Mouse (Mus musculus) embryonic facial prominence, embryonic 11.5 days (tissue): ENCODE measurements around the gene Nup93. TPM values are rescaled to one million over a fixed set of nuclear protein-coding genes. Genes with fewer than 3 reads are reported as not detected.

ENCODE experiments used
- ATAC-seq: fragments of 200-750 bp; cut with Nextera tagmentation; replicated peaks from 2 replicates; pipeline ENCODE4 v1.8.0; 2017; ENCODE audit warnings: low read depth; ENCODE audit not compliant: insufficient number of reproducible peaks, low FRiP score, low TSS enrichment
- DNase-seq: peaks from one replicate; pipeline ENCODE4 v3.0.0-alpha.2; 2015; ENCODE audit warnings: low spot score
- H3K27ac ChIP-seq: fragments of 300-500 bp; sonication (generic); replicated peaks from 2 replicates; pipeline ENCODE4 v1.5.1; 2014; ENCODE audit warnings: mild to moderate bottlenecking, low read depth, low read length, control low read depth
- H3K27me3 ChIP-seq: fragments of 300-500 bp; sonication (generic); 2 replicates; pipeline ENCODE4 v1.6.1; 2014; ENCODE audit warnings: mild to moderate bottlenecking, low read length, moderate library complexity, mixed read lengths; ENCODE audit not compliant: control insufficient read depth, insufficient read depth
- H3K36me3 ChIP-seq: fragments of 300-500 bp; sonication (generic); replicated peaks from 2 replicates; pipeline ENCODE4 v1.6.1; 2014; ENCODE audit warnings: low read depth, mild to moderate bottlenecking, low read length, moderate library complexity, mixed read lengths; ENCODE audit not compliant: control insufficient read depth, insufficient read depth
- H3K4me1 ChIP-seq: fragments of 300-500 bp; sonication (generic); 2 replicates; pipeline ENCODE4 v1.6.1; 2014; ENCODE audit warnings: low read length, mixed read lengths; ENCODE audit not compliant: control insufficient read depth, insufficient read depth
- H3K4me2 ChIP-seq: fragments of 300-500 bp; sonication (generic); 2 replicates; pipeline ENCODE4 v1.6.1; 2014; ENCODE audit warnings: low read depth, mild to moderate bottlenecking, control low read depth, low read length, moderate library complexity
- H3K4me3 ChIP-seq: fragments of 300-500 bp; sonication (generic); 2 replicates; pipeline ENCODE4 v1.5.1; 2014; ENCODE audit warnings: low read depth, low read length, control low read depth
- H3K9ac ChIP-seq: fragments of 300-500 bp; sonication (generic); replicated peaks from 2 replicates; pipeline ENCODE4 v1.6.1; 2014; ENCODE audit warnings: mild to moderate bottlenecking, control low read depth, low read length
- H3K9me3 ChIP-seq: fragments of 300-500 bp; sonication (generic); replicated peaks from 2 replicates; pipeline ENCODE4 v1.6.1; 2016; ENCODE audit warnings: mild to moderate bottlenecking, low read length, inconsistent platforms, mixed read lengths; ENCODE audit not compliant: control insufficient read depth
- WGBS: fragments of 180-500 bp; shearing (Covaris S2); extraction: QIAGEN DNeasy Blood & Tissue Kit; methylation state at CpG from one replicate; pipeline ENCODE4 v1.1.7; 2014; 5-methylcytosine and 5-hydroxymethylcytosine counted together
- polyA plus RNA-seq: library from polyadenylated mRNA; unstranded; fragments of >200 nt; fragmentation: Nextera tagmentation; extraction: Ambion mirVana; gene quantifications from 2 replicates; pipeline ENCODE4 v1.2.1, GENCODE M21; 2014

The Nup93 gene
- polyA plus RNA-seq, 1 experiment from 2014 or later = 132 TPM

GRCm38 (mm10) chr8:94266344-94267191 lies 52.2 kb downstream of the Nup93 start:
- Histone ChIP-seq H3K9ac (no peak overlapping the region), H3K36me3 (no peaks in the 10 kb centered on the region), H3K4me3 (no peak overlapping the region), H3K27ac (no peak overlapping the region), H3K4me2 (0 out of 2 replicates have a peak overlapping the region, but pooled peaks have one; percentile 6), H3K27me3 (no peaks in the 10 kb centered on the region), H3K9me3 (no peaks in the 10 kb centered on the region), H3K4me1 (no peaks in the 10 kb centered on the region; the same call in 1 of the 2 replicates)
- WGBS = 45% methylated on average over 10 of the region's 10 CpGs
- ATAC-seq = no peak
- peak; percentile 9 for DNase-seq

GRCm38 (mm10) chr8:94268359-94268890 lies 54.1 kb downstream of the Nup93 start:
- Histone ChIP-seq H3K36me3 (no peaks in the 10 kb centered on the region), H3K9me3 (no peaks in the 10 kb centered on the region), H3K4me1 (no peaks in the 10 kb centered on the region; the same call in 1 of the 2 replicates), H3K27me3 (no peaks in the 10 kb centered on the region), H3K9ac (no peak overlapping the region), H3K27ac (no peak overlapping the region), H3K4me3 (no peak overlapping the region), H3K4me2 (no peak overlapping the region)
- 67% methylated on average over 3 of the region's 3 CpGs for WGBS
- ATAC-seq (no peak), DNase-seq (no peak)

- Histone ChIP-seq H3K9ac (no peak overlapping the region), H3K4me1 (no peaks in the 10 kb centered on the region; the same call in 1 of the 2 replicates), H3K36me3 (no peaks in the 10 kb centered on the region), H3K9me3 (no peaks in the 10 kb centered on the region), H3K4me2 (no peak overlapping the region), H3K27ac (peak overlapping the region; percentile 75; the same call in 1 of the 2 replicates), H3K27me3 (no peaks in the 10 kb centered on the region), H3K4me3 (no peak overlapping the region)
- DNase-seq = no peak
- WGBS = 89% methylated on average over 7 of the region's 7 CpGs
- no peak for ATAC-seq
These were observed 55.9 kb downstream of the Nup93 start for GRCm38 (mm10) chr8:94270309-94270708.

GRCm38 (mm10) chr8:94271102-94271501 lies 56.7 kb downstream of the Nup93 start:
- Histone ChIP-seq H3K27ac (no peak overlapping the region), H3K9me3 (no peaks in the 10 kb centered on the region), H3K27me3 (no peaks in the 10 kb centered on the region), H3K36me3 (no peaks in the 10 kb centered on the region), H3K4me3 (no peak overlapping the region), H3K9ac (no peak overlapping the region), H3K4me1 (no peaks in the 10 kb centered on the region; the same call in 1 of the 2 replicates), H3K4me2 (no peak overlapping the region)
- ATAC-seq (no peak), DNase-seq (no peak)
- WGBS = 88% methylated on average over 7 of the region's 7 CpGs

GRCm38 (mm10) chr8:94272612-94273011 lies 58.2 kb downstream of the Nup93 start:
- Histone ChIP-seq H3K9ac (no peak overlapping the region), H3K9me3 (no peaks in the 10 kb centered on the region), H3K36me3 (no peaks in the 10 kb centered on the region), H3K27ac (no peak overlapping the region), H3K4me2 (no peak overlapping the region), H3K4me3 (no peak overlapping the region), H3K27me3 (no peaks in the 10 kb centered on the region), H3K4me1 (no peaks in the 10 kb centered on the region)
- 60% methylated on average over 3 of the region's 3 CpGs for WGBS
- DNase-seq (no peak), ATAC-seq (no peak)

GRCm38 (mm10) chr8:94273289-94273850 lies 59.0 kb downstream of the Nup93 start:
- WGBS = 89% methylated on average over 5 of the region's 5 CpGs
- H3K27me3 ChIP-seq = no peaks in the 10 kb centered on the region
- H3K9ac ChIP-seq = no peak overlapping the region
- DNase-seq = no peak
- no peaks in the 10 kb centered on the region for H3K36me3 ChIP-seq
- no peak for ATAC-seq
- no peak overlapping the region for H3K27ac ChIP-seq
- H3K4me2 ChIP-seq = no peak overlapping the region
- no peaks in the 10 kb centered on the region for H3K4me1 ChIP-seq
- H3K9me3 ChIP-seq = no peaks in the 10 kb centered on the region
- no peak overlapping the region for H3K4me3 ChIP-seq

- H3K9ac ChIP-seq = no peak overlapping the region
- H3K4me1 ChIP-seq = no peaks in the 10 kb centered on the region
- H3K36me3 ChIP-seq = no peaks in the 10 kb centered on the region
- H3K9me3 ChIP-seq = no peaks in the 10 kb centered on the region
- H3K27me3 ChIP-seq = no peaks in the 10 kb centered on the region
- H3K4me2 ChIP-seq = no peak overlapping the region
- WGBS = 77% methylated on average over 5 of the region's 5 CpGs
- DNase-seq (no peak), ATAC-seq (no peak)
- no peak overlapping the region for H3K27ac ChIP-seq
- H3K4me3 ChIP-seq = no peak overlapping the region
These were observed 59.7 kb downstream of the Nup93 start for GRCm38 (mm10) chr8:94274030-94274429.

GRCm38 (mm10) chr8:94278295-94278694 lies 63.9 kb downstream of the Nup93 start:
- Histone ChIP-seq H3K9ac (no peak overlapping the region), H3K4me3 (no peak overlapping the region), H3K36me3 (no peaks in the 10 kb centered on the region), H3K4me1 (no peaks in the 10 kb centered on the region), H3K27me3 (no peaks in the 10 kb centered on the region), H3K9me3 (no peaks in the 10 kb centered on the region), H3K27ac (no peak overlapping the region), H3K4me2 (no peak overlapping the region)
- DNase-seq (no peak), ATAC-seq (no peak)
- WGBS = 92% methylated on average over 6 of the region's 6 CpGs
